Mouse (Mus musculus) heart, embryonic 13.5 days (tissue): ENCODE measurements around the gene Gm20517. TPM values are rescaled to one million over a fixed set of nuclear protein-coding genes. Genes with fewer than 3 reads are reported as not detected.

Source experiments
- ATAC-seq: fragments of 200-750 bp; cut with Nextera tagmentation; 2 replicates; pipeline ENCODE4 v1.8.0; 2017; ENCODE audit warnings: moderate TSS enrichment; ENCODE audit not compliant: insufficient number of reproducible peaks, low FRiP score, low TSS enrichment; ENCODE audit errors: extremely low read depth
- H3K27ac ChIP-seq: fragments of 300-500 bp; sonication (generic); replicated peaks from 2 replicates; pipeline ENCODE4 v1.5.1; 2015; ENCODE audit warnings: moderate library complexity, mild to moderate bottlenecking, inconsistent platforms
- H3K27me3 ChIP-seq: fragments of 300-500 bp; sonication (generic); replicated peaks from 2 replicates; pipeline ENCODE4 v1.6.1; 2015; ENCODE audit warnings: mild to moderate bottlenecking, inconsistent platforms
- H3K36me3 ChIP-seq: fragments of 300-500 bp; sonication (generic); 2 replicates; pipeline ENCODE4 v1.6.1; 2015; ENCODE audit warnings: mild to moderate bottlenecking, inconsistent platforms
- H3K4me1 ChIP-seq: fragments of 300-500 bp; sonication (generic); 2 replicates; pipeline ENCODE4 v1.6.1; 2015; ENCODE audit warnings: inconsistent platforms
- H3K4me2 ChIP-seq: fragments of 300-500 bp; sonication (generic); 2 replicates; pipeline ENCODE4 v1.6.1; 2015; ENCODE audit warnings: inconsistent platforms, mild to moderate bottlenecking, moderate library complexity
- H3K4me3 ChIP-seq: fragments of 300-500 bp; sonication (generic); 2 replicates; pipeline ENCODE4 v1.5.1; 2015; ENCODE audit warnings: moderate library complexity, mild to moderate bottlenecking, inconsistent platforms
- H3K9ac ChIP-seq: fragments of 300-500 bp; sonication (generic); 2 replicates; pipeline ENCODE4 v1.6.1; 2015; ENCODE audit warnings: inconsistent platforms, mild to moderate bottlenecking, moderate library complexity
- H3K9me3 ChIP-seq: fragments of 300-500 bp; sonication (generic); 2 replicates; pipeline ENCODE4 v1.6.1; 2016; ENCODE audit warnings: inconsistent platforms
- WGBS: fragments of 180-500 bp; shearing (Covaris S2); methylation state at CpG from one replicate; pipeline ENCODE4 v1.1.7; 2015; ENCODE audit warnings: mixed read lengths; 5-methylcytosine and 5-hydroxymethylcytosine counted together
- polyA plus RNA-seq: library from polyadenylated mRNA; unstranded; fragments of >200 nt; fragmentation: Nextera tagmentation; extraction: Ambion mirVana; gene quantifications from 2 replicates; pipeline ENCODE4 v1.2.1, GENCODE M21; 2015

Gene Gm20517
- polyA plus RNA-seq, result 1.2 and 2.1 TPM in 2 replicates

GRCm38 (mm10) chr17:47610849-47611660 lies at the start of gene Gm20517, which contains the start of the genes Bysl and Med20:
Gene Gm20517 (plus strand): TSS chr17:47611589.
Gene Bysl (minus strand): TSS chr17:47611492.
Gene Med20 (plus strand): TSS chr17:47611582.
- no peaks in the 10 kb centered on the region for H3K9me3 ChIP-seq
- H3K4me3 ChIP-seq, result peak within 1 kb of the TSS; percentile 87
- no peaks in the 10 kb centered on the region for H3K27me3 ChIP-seq
- peak within 1 kb of the TSS; percentile 92 for H3K4me2 ChIP-seq
- under 1% methylated on average over 59 of the region's 59 CpGs for WGBS
- peaks cover 65% of the 10 kb centered on the region for H3K36me3 ChIP-seq
- H3K27ac ChIP-seq, result peak within 1 kb of the TSS; percentile 81
- H3K9ac ChIP-seq, result peak within 1 kb of the TSS; percentile 92
- H3K4me1 ChIP-seq, result peaks cover 29% of the 10 kb centered on the region
- peak; percentile 88 for ATAC-seq

- Histone ChIP-seq H3K9ac (no peak overlapping the region), H3K36me3 (no peaks in the 10 kb centered on the region), H3K9me3 (no peaks in the 10 kb centered on the region), H3K4me3 (no peak overlapping the region), H3K4me1 (peaks cover 20% of the 10 kb centered on the region), H3K4me2 (no peak overlapping the region), H3K27ac (no peak overlapping the region), H3K27me3 (no peaks in the 10 kb centered on the region)
- 81% methylated on average over 6 of the region's 6 CpGs for WGBS
- no peak for ATAC-seq
These were observed 48.5 kb upstream of the Gm20517 start for GRCm38 (mm10) chr17:47562875-47563274.

- Histone ChIP-seq H3K4me2 (no peak overlapping the region), H3K4me1 (peaks cover 13% of the 10 kb centered on the region), H3K36me3 (no peaks in the 10 kb centered on the region), H3K9me3 (no peaks in the 10 kb centered on the region), H3K27me3 (no peaks in the 10 kb centered on the region), H3K27ac (no peak overlapping the region), H3K4me3 (no peak overlapping the region), H3K9ac (no peak overlapping the region)
- no peak for ATAC-seq
- WGBS, result 56% methylated on average over 5 of the region's 5 CpGs
These were observed 46.8 kb upstream of the Gm20517 start for GRCm38 (mm10) chr17:47564612-47565011.

GRCm38 (mm10) chr17:47566133-47566532 lies 45.3 kb upstream of the Gm20517 start:
- ATAC-seq, result no peak
- no peak overlapping the region for H3K27ac ChIP-seq
- H3K4me1 ChIP-seq, result 0 out of 2 replicates have a peak, but pooled peaks cover 7% of the 10 kb centered on the region
- WGBS, result 45% methylated on average over 2 of the region's 2 CpGs
- H3K9ac ChIP-seq, result no peak overlapping the region
- no peak overlapping the region for H3K4me3 ChIP-seq
- H3K9me3 ChIP-seq, result no peaks in the 10 kb centered on the region
- H3K36me3 ChIP-seq, result no peaks in the 10 kb centered on the region
- H3K4me2 ChIP-seq, result no peak overlapping the region
- H3K27me3 ChIP-seq, result no peaks in the 10 kb centered on the region

GRCm38 (mm10) chr17:47567271-47567670 lies 44.1 kb upstream of the Gm20517 start:
- H3K36me3 ChIP-seq, result no peaks in the 10 kb centered on the region
- H3K4me2 ChIP-seq, result no peak overlapping the region
- H3K27me3 ChIP-seq, result no peaks in the 10 kb centered on the region
- WGBS, result 48% methylated on average over 3 of the region's 3 CpGs
- no peak for ATAC-seq
- peak overlapping the region; percentile 76 for H3K27ac ChIP-seq
- 0 out of 2 replicates have a peak, but pooled peaks cover 7% of the 10 kb centered on the region for H3K4me1 ChIP-seq
- H3K4me3 ChIP-seq, result no peak overlapping the region
- no peaks in the 10 kb centered on the region for H3K9me3 ChIP-seq
- H3K9ac ChIP-seq, result 0 out of 2 replicates have a peak overlapping the region, but pooled peaks have one; percentile 11

GRCm38 (mm10) chr17:47568389-47568788 lies 43.0 kb upstream of the Gm20517 start:
- Histone ChIP-seq H3K36me3 (no peaks in the 10 kb centered on the region), H3K4me1 (0 out of 2 replicates have a peak, but pooled peaks cover 7% of the 10 kb centered on the region), H3K4me3 (no peak overlapping the region), H3K27ac (no peak overlapping the region), H3K27me3 (no peaks in the 10 kb centered on the region), H3K4me2 (no peak overlapping the region), H3K9me3 (no peaks in the 10 kb centered on the region), H3K9ac (no peak overlapping the region)
- no peak for ATAC-seq
- WGBS, result 76% methylated on average over 3 of the region's 3 CpGs

GRCm38 (mm10) chr17:47568951-47569527 lies 42.4 kb upstream of the Gm20517 start:
- no peaks in the 10 kb centered on the region for H3K36me3 ChIP-seq
- H3K4me2 ChIP-seq, result no peak overlapping the region
- H3K4me3 ChIP-seq, result no peak overlapping the region
- no peak for ATAC-seq
- H3K27ac ChIP-seq, result no peak overlapping the region
- WGBS, result 82% methylated on average over 10 of the region's 10 CpGs
- no peaks in the 10 kb centered on the region for H3K9me3 ChIP-seq
- H3K27me3 ChIP-seq, result no peaks in the 10 kb centered on the region
- H3K9ac ChIP-seq, result no peak overlapping the region
- H3K4me1 ChIP-seq, result 0 out of 2 replicates have a peak, but pooled peaks cover 7% of the 10 kb centered on the region

- Histone ChIP-seq H3K9ac (no peak overlapping the region), H3K4me1 (0 out of 2 replicates have a peak, but pooled peaks cover 7% of the 10 kb centered on the region), H3K4me2 (no peak overlapping the region), H3K27ac (no peak overlapping the region), H3K4me3 (no peak overlapping the region), H3K9me3 (no peaks in the 10 kb centered on the region), H3K27me3 (no peaks in the 10 kb centered on the region), H3K36me3 (no peaks in the 10 kb centered on the region)
- ATAC-seq, result no peak
- 49% methylated on average over 7 of the region's 7 CpGs for WGBS
These were observed 39.8 kb upstream of the Gm20517 start for GRCm38 (mm10) chr17:47571621-47572020.

- Histone ChIP-seq H3K4me3 (no peak overlapping the region), H3K27me3 (no peaks in the 10 kb centered on the region), H3K9ac (no peak overlapping the region), H3K36me3 (no peaks in the 10 kb centered on the region), H3K27ac (no peak overlapping the region), H3K9me3 (no peaks in the 10 kb centered on the region), H3K4me2 (no peak overlapping the region), H3K4me1 (0 out of 2 replicates have a peak, but pooled peaks cover 3% of the 10 kb centered on the region)
- no peak for ATAC-seq
These were observed 39.0 kb upstream of the Gm20517 start for GRCm38 (mm10) chr17:47572436-47572835.

GRCm38 (mm10) chr17:47574028-47574427 lies 37.4 kb upstream of the Gm20517 start:
- WGBS, result 56% methylated on average over 8 of the region's 8 CpGs
- no peak overlapping the region for H3K4me2 ChIP-seq
- ATAC-seq, result no peak

GRCm38 (mm10) chr17:47574830-47575229 lies 36.6 kb upstream of the Gm20517 start:
- no peak for ATAC-seq
- H3K9ac ChIP-seq, result no peak overlapping the region

More at GRCm38 (mm10) chr17:47574028-47574427, 37.4 kb upstream of the Gm20517 start:
- H3K27ac ChIP-seq, result no peak overlapping the region
- no peaks in the 10 kb centered on the region for H3K36me3 ChIP-seq
- H3K9me3 ChIP-seq, result no peaks in the 10 kb centered on the region
- no peaks in the 10 kb centered on the region for H3K27me3 ChIP-seq
- H3K4me3 ChIP-seq, result no peak overlapping the region
- no peaks in the 10 kb centered on the region for H3K4me1 ChIP-seq
- no peak overlapping the region for H3K9ac ChIP-seq

More at GRCm38 (mm10) chr17:47574830-47575229, 36.6 kb upstream of the Gm20517 start:
- Histone ChIP-seq H3K9me3 (no peaks in the 10 kb centered on the region), H3K4me1 (no peaks in the 10 kb centered on the region), H3K27me3 (no peaks in the 10 kb centered on the region), H3K36me3 (no peaks in the 10 kb centered on the region), H3K27ac (no peak overlapping the region), H3K4me2 (no peak overlapping the region), H3K4me3 (no peak overlapping the region)
- WGBS, result 56% methylated on average over 11 of the region's 11 CpGs
